Mouse (Mus musculus) cerebellum, postnatal 4 days (tissue): Measurements from ENCODE around the gene Parp16.
"Not testable (repeated sequence)": the region's sequence is repeated elsewhere in the genome, so short reads cannot be mapped to it uniquely, and the experiment has no call there.

Experiments
- DNase-seq, 2 experiments: peaks; one replicate each; pipeline ENCODE4 v3.0.0; 2022; ENCODE audit warnings: low spot score in 2 of 2, mixed read lengths in 1 of 2

Gene Parp16

GRCm38 (mm10) chr9:65178336-65179213, 16.6 kb upstream of the Parp16 start:
- no peak for DNase-seq

GRCm38 (mm10) chr9:65179817-65180624, 15.1 kb upstream of the Parp16 start:
- DNase-seq: no peak

DNA sequence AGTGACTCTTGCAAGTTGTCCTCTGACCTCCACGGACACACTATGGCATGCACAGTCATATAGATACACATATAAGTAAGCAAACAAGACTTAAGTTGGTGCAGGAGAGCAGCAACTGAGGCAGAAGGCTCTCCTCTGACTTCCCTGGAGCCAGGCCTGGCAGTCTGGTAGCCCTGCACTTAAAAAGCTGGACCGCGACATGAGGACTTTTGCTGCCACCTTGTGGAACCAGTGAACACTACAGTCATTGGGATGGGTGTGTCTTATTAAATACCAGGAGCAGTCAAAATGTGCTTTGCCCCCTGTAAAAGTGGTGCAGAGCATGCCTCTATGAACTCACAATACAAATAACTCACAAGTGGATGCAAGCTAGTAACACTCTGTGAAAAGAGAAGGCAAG, 6.6 kb upstream of the Parp16 start:
- peak; percentile 73 to 85 for DNase-seq

DNA sequence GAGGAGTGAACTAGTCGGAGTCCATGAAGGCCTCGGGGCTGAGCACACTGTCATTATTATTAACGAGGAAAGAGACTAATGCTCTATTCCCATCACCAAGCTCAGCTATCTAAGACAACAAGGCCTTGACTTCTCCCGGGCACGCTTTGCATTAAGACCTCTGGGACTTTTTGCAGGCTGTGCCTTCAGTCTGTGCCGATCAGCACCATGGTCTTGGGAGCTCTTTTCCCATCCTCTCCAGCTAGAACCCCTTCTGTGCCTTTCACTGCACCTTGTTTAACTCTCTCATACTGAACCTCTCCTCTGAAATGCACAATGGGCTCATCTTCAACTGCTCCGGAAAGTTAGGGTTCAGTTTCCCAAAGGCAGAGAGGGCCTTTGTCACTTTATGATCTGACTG, 4.8 kb upstream of the Parp16 start:
- DNase-seq: no peak

DNA sequence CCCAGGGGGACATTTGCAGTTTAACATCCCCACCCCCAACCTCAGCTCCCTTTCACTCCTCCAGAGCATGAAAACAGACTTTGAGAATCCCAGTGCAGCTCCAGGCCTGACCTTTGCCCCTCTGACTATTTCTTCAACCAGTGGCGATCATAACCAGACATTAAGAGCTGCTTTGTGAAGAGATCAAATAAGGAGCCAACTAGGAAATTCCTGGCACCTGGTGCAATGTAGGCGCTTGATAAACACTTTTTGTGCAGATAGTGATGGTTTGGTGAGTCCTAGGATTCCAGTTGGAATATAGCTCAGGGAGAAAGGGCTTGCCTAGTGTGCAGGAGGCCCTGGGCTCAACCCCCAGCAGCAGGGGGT, 3.8 kb upstream of the Parp16 start:
- no peak for DNase-seq

DNA sequence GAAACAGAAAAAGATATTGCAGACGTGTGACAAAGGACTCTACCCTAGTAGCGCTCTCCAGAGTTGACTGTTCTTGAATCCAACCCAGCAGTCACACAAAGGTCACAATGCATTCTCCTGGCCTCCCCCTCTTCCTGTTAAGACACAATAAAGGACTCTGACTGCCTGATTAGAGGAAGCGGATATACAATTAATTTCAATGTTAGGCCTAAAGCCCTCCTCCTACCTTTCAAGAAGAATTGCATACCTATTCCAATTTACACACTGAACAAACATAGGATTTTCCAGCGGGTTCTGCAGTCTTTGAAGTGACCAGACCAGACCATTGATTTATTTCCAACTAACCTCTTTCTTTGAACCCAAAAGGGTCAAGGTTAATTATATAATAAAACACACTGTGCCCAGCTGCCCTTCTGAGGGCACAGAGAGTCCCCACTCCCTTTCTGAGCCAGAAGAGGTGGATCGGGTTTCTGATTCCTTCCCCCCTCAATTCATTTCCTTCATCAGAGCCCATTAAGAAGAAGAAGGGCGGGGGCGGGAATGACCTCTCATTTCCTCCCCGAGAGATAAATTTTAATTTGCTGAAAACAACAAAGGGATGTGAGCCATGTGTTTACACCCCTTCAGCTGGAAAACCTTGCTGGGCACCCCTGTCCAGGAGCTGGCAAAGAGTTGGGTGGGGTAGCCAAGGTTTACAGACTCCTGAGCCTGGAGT, 3.2 kb upstream of the Parp16 start:
- no peak for DNase-seq

GRCm38 (mm10) chr9:65193214-65193613, 1.9 kb upstream of the Parp16 start:
- DNase-seq: no peak

GRCm38 (mm10) chr9:65195621-65195981, 448 bp downstream of the Parp16 start:
- DNase-seq: no peak

GRCm38 (mm10) chr9:65195982-65196737, 1.0 kb downstream of the Parp16 start:
- no peak for DNase-seq

GRCm38 (mm10) chr9:65196738-65197569, 1.8 kb downstream of the Parp16 start:
- peak; percentile 98 to 99 for DNase-seq

GRCm38 (mm10) chr9:65197826-65198225, 2.7 kb downstream of the Parp16 start:
- DNase-seq: no peak

- DNase-seq: no peak
These were observed 4.6 kb downstream of the Parp16 start for GRCm38 (mm10) chr9:65199723-65200122.

- no peak for DNase-seq
These were observed 5.5 kb downstream of the Parp16 start for GRCm38 (mm10) chr9:65200606-65201005.

DNA sequence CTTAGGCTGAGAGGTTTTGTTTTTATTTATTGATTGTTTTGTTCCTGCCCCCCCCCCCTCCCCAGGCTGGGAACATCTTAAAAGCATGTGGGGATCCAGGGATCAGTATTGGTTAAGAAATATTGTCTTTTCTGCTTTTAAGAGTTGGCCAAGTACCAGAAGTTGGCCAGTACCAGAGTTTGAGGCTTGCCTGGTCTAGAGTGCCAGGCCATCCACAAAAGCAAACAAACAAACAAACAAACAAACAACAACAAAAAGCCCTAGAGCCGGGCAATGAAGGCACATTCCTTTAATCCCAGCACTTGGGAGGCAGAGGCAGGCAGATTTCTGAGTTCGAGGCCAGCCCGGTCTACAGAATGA, 5.8 kb downstream of the Parp16 start:
- no peak for DNase-seq

DNA sequence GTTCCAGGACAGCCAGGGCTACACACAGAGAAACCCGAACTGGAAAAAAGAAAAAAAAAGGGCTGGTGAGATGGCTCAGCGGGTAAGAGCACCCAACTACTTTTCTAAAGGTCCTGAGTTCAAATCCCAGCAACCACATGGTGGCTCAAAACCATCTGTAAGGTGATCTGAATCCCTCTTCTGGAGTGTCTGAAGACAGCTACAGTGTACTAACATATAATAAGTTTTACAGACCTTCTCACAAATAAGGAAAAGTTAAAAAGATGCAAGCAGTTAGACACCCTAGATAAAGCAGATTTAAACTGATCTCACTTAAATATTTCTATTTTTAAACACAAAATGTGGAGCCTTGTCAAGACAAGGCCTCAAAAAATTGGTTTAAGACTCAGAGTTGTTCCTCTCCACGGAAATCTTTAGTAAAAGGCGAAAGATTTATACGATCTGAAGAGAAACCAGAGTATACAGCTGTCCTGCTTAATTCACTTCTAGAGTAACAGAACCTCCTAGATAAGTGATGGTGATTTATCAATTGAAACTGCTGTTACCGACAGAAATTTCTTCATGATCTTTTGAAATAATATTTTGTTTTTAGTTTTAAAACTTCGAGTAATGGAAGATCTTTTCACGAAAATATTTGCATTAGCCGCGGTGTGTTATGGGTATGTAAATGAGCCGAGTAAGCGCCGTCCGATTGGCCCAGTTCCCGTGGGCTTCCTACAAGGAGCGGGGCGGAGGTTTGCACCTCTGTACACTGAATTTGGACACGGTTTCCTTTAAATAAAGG, 6.4 kb downstream of the Parp16 start:
- peak; percentile 46 to 83 for DNase-seq

- no peak for DNase-seq
These were observed 7.1 kb downstream of the Parp16 start for GRCm38 (mm10) chr9:65202165-65202754.

DNA sequence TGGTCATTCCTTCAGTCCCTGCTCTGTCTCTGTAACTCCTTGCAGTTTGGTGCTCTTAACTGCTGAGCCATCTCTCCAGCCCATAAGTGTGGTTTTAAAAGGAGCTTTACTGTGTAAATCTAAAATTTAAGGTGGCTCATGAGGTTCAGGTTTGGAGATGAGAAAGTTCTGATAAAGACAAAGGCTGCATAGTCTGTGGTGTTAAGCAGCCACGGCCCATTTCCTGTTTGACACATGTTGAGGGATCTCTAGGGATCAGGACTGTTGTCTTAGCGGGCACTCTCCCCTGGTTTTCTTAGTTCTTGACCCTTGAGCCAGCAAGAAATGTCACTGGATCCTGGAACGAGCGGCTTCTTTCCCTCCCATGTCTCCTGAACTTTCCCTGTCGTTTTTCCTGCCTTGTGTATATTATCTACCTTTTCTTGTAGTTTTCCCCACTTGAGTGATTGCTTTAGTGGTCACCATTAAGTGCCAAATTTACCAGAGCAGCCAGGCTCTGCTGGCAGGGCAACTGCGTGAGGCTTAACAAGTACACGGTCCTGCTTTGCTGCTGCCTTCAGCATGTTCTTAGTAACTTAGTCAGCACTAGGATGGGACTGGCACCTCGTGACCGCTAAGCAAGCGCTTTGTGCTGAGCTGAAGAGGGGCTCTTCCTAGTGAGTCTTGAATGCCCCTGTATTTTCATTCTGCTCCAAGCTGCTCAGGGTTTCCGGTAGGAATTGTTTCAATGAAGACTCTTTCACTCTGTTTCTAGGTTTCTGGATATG, 10.1 kb downstream of the Parp16 start:
- DNase-seq: no peak

GRCm38 (mm10) chr9:65207041-65207815, 12.1 kb downstream of the Parp16 start:
- DNase-seq: not testable (repeated sequence)
